Mouse (Mus musculus): ENCODE data around the gene Slc10a6.

- no peak for TF ChIP-seq E2F4 (IDR thresholded peaks at IDR 0.05; ENCODE audit: insufficient replicate concordance, low read depth, low read length)
- TF ChIP-seq CTCF (conservative IDR thresholded peaks at IDR 0.05 in 1 of 2, IDR thresholded peaks at IDR 0.05 in 1 of 2; ENCODE audit: low read depth in 2 of 2, low read length in 2 of 2): peak; percentile 17 to 63; a peak in 2 of 4 replicates
- no peak for TF ChIP-seq POLR2A (IDR thresholded peaks at IDR 0.05; ENCODE audit: low read depth, low read length)
- TF ChIP-seq MYC (IDR thresholded peaks at IDR 0.05; ENCODE audit: low read depth, low read length): no peak
- TF ChIP-seq TCF12 (IDR thresholded peaks at IDR 0.05; ENCODE audit: low read depth, low read length): no peak
- TF ChIP-seq MEF2A (IDR thresholded peaks at IDR 0.05; ENCODE audit: borderline replicate concordance, low read depth, low read length): no peak
- no peak for TF ChIP-seq CHD2 (IDR thresholded peaks at IDR 0.05; ENCODE audit: low read length)
- TF ChIP-seq BHLHE40 (IDR thresholded peaks at IDR 0.05; ENCODE audit: low read depth, low read length): no peak
- no peak for TF ChIP-seq USF1 (IDR thresholded peaks at IDR 0.05; ENCODE audit: low read depth, low read length)
- no peak for TF ChIP-seq ZC3H11A (IDR thresholded peaks at IDR 0.05; ENCODE audit: low read depth, low read length)
These were observed 42.0 kb downstream of the Slc10a6 start for GRCm38 (mm10) chr5:103587219-103587618.
